ENCODE assay signal across 12 mouse cellular contexts in genomic region chr8:66917695-66918467, GRCm38 (mm10). TPM values are rescaled to one million over a fixed set of nuclear protein-coding genes. Genes with fewer than 3 reads are reported as not detected.
DNase-seq lines count a peak whose midpoint lies in the region; ATAC-seq lines count a peak whose summit lies in the region.
"Had no signal": no experiment of that assay in that cellular context is flagged by ENCODE, and none has a peak within 500 bp of the region (broad histone marks: within the 10 kb centered on the region; RNA-seq: fewer than 3 reads in every experiment).

No protein-coding gene starts in this region.

- H3K4me1 ChIP-seq in embryonic facial prominence, embryonic 11.5 days (ENCODE audit: control insufficient read depth, insufficient read depth, low read length): no peaks in the 10 kb centered on the region
- H3K4me1 ChIP-seq in embryonic facial prominence, embryonic 10.5 days: peaks cover 6% of the 10 kb centered on the region; the same call in 1 of the 2 replicates
- H3K4me1 ChIP-seq in kidney, embryonic 16.5 days (ENCODE audit: insufficient read depth, low read length): no peaks in the 10 kb centered on the region
- no peaks in the 10 kb centered on the region for H3K4me1 ChIP-seq in forebrain, embryonic 13.5 days
- no peaks in the 10 kb centered on the region for H3K4me1 ChIP-seq in midbrain, embryonic 16.5 days (ENCODE audit: control insufficient read depth, insufficient read depth, low read length)
- H3K4me1 ChIP-seq: liver, embryonic 13.5 days had no signal

- no peaks in the 10 kb centered on the region for H3K27me3 ChIP-seq in embryonic facial prominence, embryonic 11.5 days (ENCODE audit: control insufficient read depth, insufficient read depth, low read length)
- no peaks in the 10 kb centered on the region for H3K27me3 ChIP-seq in embryonic facial prominence, embryonic 10.5 days (replicated peaks; ENCODE audit: low read depth, poor library complexity, severe bottlenecking)
- H3K27me3 ChIP-seq in kidney, embryonic 16.5 days (ENCODE audit: insufficient read depth, low read length): no peaks in the 10 kb centered on the region
- H3K27me3 ChIP-seq in forebrain, embryonic 13.5 days: no peaks in the 10 kb centered on the region
- H3K27me3 ChIP-seq in midbrain, embryonic 16.5 days (ENCODE audit: control insufficient read depth, insufficient read depth, low read depth, low read length): no peaks in the 10 kb centered on the region
- H3K27me3 ChIP-seq: heart, embryonic 13.5 days; liver, embryonic 13.5 days had no signal

- H3K4me3 ChIP-seq in embryonic facial prominence, embryonic 11.5 days (ENCODE audit: low read depth, low read length): no peak overlapping the region
- H3K4me3 ChIP-seq in embryonic facial prominence, embryonic 10.5 days: no peak overlapping the region
- no peak overlapping the region for H3K4me3 ChIP-seq in kidney, embryonic 16.5 days (ENCODE audit: low read length)
- H3K4me3 ChIP-seq in forebrain, embryonic 13.5 days: no peak overlapping the region
- no peak overlapping the region for H3K4me3 ChIP-seq in midbrain, embryonic 16.5 days (ENCODE audit: low read depth, low read length)
- H3K4me3 ChIP-seq: heart, embryonic 13.5 days; liver, embryonic 13.5 days had no signal

- WGBS in embryonic facial prominence, embryonic 11.5 days: 69% methylated on average over 6 of the region's 6 CpGs
- 64% methylated on average over 6 of the region's 6 CpGs for WGBS in embryonic facial prominence, embryonic 10.5 days
- WGBS in kidney, embryonic 16.5 days: 61% methylated on average over 6 of the region's 6 CpGs
- WGBS in forebrain, embryonic 13.5 days: 77% methylated on average over 6 of the region's 6 CpGs
- whole genome bisulfite sequencing in midbrain, embryonic 16.5 days: 73% methylated on average over 6 of the region's 6 CpGs

- no peak overlapping the region for H3K27ac ChIP-seq in embryonic facial prominence, embryonic 11.5 days (replicated peaks; ENCODE audit: low read depth, low read length)
- H3K27ac ChIP-seq in embryonic facial prominence, embryonic 10.5 days (replicated peaks): no peak overlapping the region
- H3K27ac ChIP-seq in kidney, embryonic 16.5 days (ENCODE audit: low read length): no peak overlapping the region
- no peak overlapping the region for H3K27ac ChIP-seq in forebrain, embryonic 13.5 days
- no peak overlapping the region for H3K27ac ChIP-seq in midbrain, embryonic 16.5 days (ENCODE audit: low read length)
- H3K27ac ChIP-seq: heart, embryonic 13.5 days; liver, embryonic 13.5 days had no signal

- no peak overlapping the region for H3K4me2 ChIP-seq in embryonic facial prominence, embryonic 11.5 days (ENCODE audit: low read depth, low read length)
- H3K4me2 ChIP-seq in kidney, embryonic 16.5 days (replicated peaks; ENCODE audit: low read depth, low read length): no peak overlapping the region
- H3K4me2 ChIP-seq in forebrain, embryonic 13.5 days: no peak overlapping the region
- H3K4me2 ChIP-seq in midbrain, embryonic 16.5 days (ENCODE audit: low read length): no peak overlapping the region
- H3K4me2 ChIP-seq: heart, embryonic 13.5 days; liver, embryonic 13.5 days had no signal

- no peaks in the 10 kb centered on the region for H3K36me3 ChIP-seq in embryonic facial prominence, embryonic 11.5 days (replicated peaks; ENCODE audit: control insufficient read depth, insufficient read depth, low read depth, low read length)
- no peaks in the 10 kb centered on the region for H3K36me3 ChIP-seq in embryonic facial prominence, embryonic 10.5 days (replicated peaks)
- no peaks in the 10 kb centered on the region for H3K36me3 ChIP-seq in kidney, embryonic 16.5 days (ENCODE audit: insufficient read depth, low read length)
- H3K36me3 ChIP-seq in forebrain, embryonic 13.5 days (ENCODE audit: poor library complexity, severe bottlenecking): no peaks in the 10 kb centered on the region
- H3K36me3 ChIP-seq in midbrain, embryonic 16.5 days (ENCODE audit: control insufficient read depth, insufficient read depth, low read length): no peaks in the 10 kb centered on the region
- H3K36me3 ChIP-seq: heart, embryonic 13.5 days; liver, embryonic 13.5 days had no signal

- no peak overlapping the region for H3K9ac ChIP-seq in embryonic facial prominence, embryonic 11.5 days (replicated peaks; ENCODE audit: low read length)
- H3K9ac ChIP-seq in kidney, embryonic 16.5 days (replicated peaks; ENCODE audit: low read length): no peak overlapping the region
- H3K9ac ChIP-seq in forebrain, embryonic 13.5 days: no peak overlapping the region
- H3K9ac ChIP-seq in midbrain, embryonic 16.5 days (ENCODE audit: low read depth, low read length): no peak overlapping the region
- H3K9ac ChIP-seq: heart, embryonic 13.5 days; liver, embryonic 13.5 days had no signal

- peak; percentile 65; the same call in 1 of the 2 replicates for ATAC-seq in embryonic facial prominence, embryonic 11.5 days (replicated peaks; ENCODE audit: insufficient number of reproducible peaks, low FRiP score, low TSS enrichment, low read depth)
- peak; percentile 54; the same call in 1 of the 2 replicates for ATAC-seq in kidney, embryonic 16.5 days (ENCODE audit: low FRiP score, low TSS enrichment)
- ATAC-seq in forebrain, embryonic 13.5 days: peak; percentile 58
- ATAC-seq in midbrain, embryonic 16.5 days: peak; percentile 19; the same call in 1 of the 2 replicates

- no peaks in the 10 kb centered on the region for H3K9me3 ChIP-seq in embryonic facial prominence, embryonic 11.5 days (replicated peaks; ENCODE audit: control insufficient read depth, low read length)
- H3K9me3 ChIP-seq in embryonic facial prominence, embryonic 10.5 days: no peaks in the 10 kb centered on the region
- no peaks in the 10 kb centered on the region for H3K9me3 ChIP-seq in kidney, embryonic 16.5 days (ENCODE audit: low read length)
- no peaks in the 10 kb centered on the region for H3K9me3 ChIP-seq in forebrain, embryonic 13.5 days (replicated peaks)
- H3K9me3 ChIP-seq in midbrain, embryonic 16.5 days (replicated peaks; ENCODE audit: control insufficient read depth, low read length, poor library complexity, severe bottlenecking): no peaks in the 10 kb centered on the region; the same call in 1 of the 2 replicates
- H3K9me3 ChIP-seq: heart, embryonic 13.5 days; liver, embryonic 13.5 days had no signal

- DNase-seq in embryonic facial prominence, embryonic 11.5 days (ENCODE audit: low spot score): no peak
- no peak for DNase-seq in embryonic facial prominence, embryonic 10.5 days (ENCODE audit: low spot score)
- no peak for DNase-seq in kidney, postnatal 25 days
- DNase-seq in gastrocnemius, postnatal 14 days: no peak
- no peak for DNase-seq in cerebellum, adult 9-11 months
- DNase-seq: cerebellum, postnatal 25 days; liver, embryonic 13.5 days; right cerebral cortex, adult 18-20 months had no signal

- intact Hi-C loops in gastrocnemius, postnatal 14 days (cut with DNase I; ENCODE audit: low total_unique reads): no loop called here

RNA-seq across cellular contexts. Expression of gene Naf1, which starts 57.9 kb away (rescaled TPM):
- polyA plus RNA-seq in embryonic facial prominence, embryonic 11.5 days (2014; fragmentation: Nextera tagmentation; extraction: Ambion mirVana): 4.3 and 5.6 TPM in 2 replicates
- 3.3 and 4.0 TPM in 2 replicates for polyA plus RNA-seq in embryonic facial prominence, embryonic 10.5 days (2016; fragmentation: Nextera tagmentation; extraction: Ambion mirVana)
- 2.8 and 2.9 TPM in 2 replicates for polyA plus RNA-seq in kidney, embryonic 16.5 days (2015; fragmentation: Nextera tagmentation; extraction: Ambion mirVana)
- polyA plus RNA-seq in forebrain, embryonic 13.5 days (2015; fragmentation: Nextera tagmentation; extraction: Ambion mirVana): 2.6 and 2.7 TPM in 2 replicates
- polyA plus RNA-seq in midbrain, embryonic 16.5 days (2015; fragmentation: Nextera tagmentation; extraction: Ambion mirVana): 1.5 and 1.6 TPM in 2 replicates
- 1 to 10 TPM; 3.0 to 3.3 TPM for total RNA-seq in gastrocnemius, postnatal 14 days (2021)
